Comparison of ENCODE assay signal across 8 mouse cellular contexts in genomic region chr7:127744366-127745045, GRCm38 (mm10). TPM values are rescaled to one million over a fixed set of nuclear protein-coding genes. Genes with fewer than 3 reads are reported as not detected.
A peak's percentile ranks its signal among the peaks of the same experiment; 100 is the strongest.
DNase-seq lines count a peak whose midpoint lies in the region; ATAC-seq and TF ChIP-seq lines count a peak whose summit lies in the region.

Gene Fbxl19, plus strand, starts transcription at chr7:127744543.

- no peaks in the 10 kb centered on the region for H3K27me3 ChIP-seq in intestine, postnatal 0 days (replicated peaks; ENCODE audit: control insufficient read depth, insufficient read depth, low read length)
- no peaks in the 10 kb centered on the region for H3K27me3 ChIP-seq in midbrain, embryonic 11.5 days (ENCODE audit: control insufficient read depth, insufficient read depth, low read length)

- H3K4me1 ChIP-seq in intestine, postnatal 0 days (replicated peaks; ENCODE audit: control insufficient read depth, insufficient read depth, low read length): 0 out of 2 replicates have a peak, but pooled peaks cover 2% of the 10 kb centered on the region
- H3K4me1 ChIP-seq in midbrain, embryonic 11.5 days (ENCODE audit: control insufficient read depth, insufficient read depth, low read length): peaks cover 10% of the 10 kb centered on the region

- intact Hi-C loops in left cerebral cortex, postnatal 36 days (cut with DNase I): loop anchor here (1.0 to 5.0 kb wide), 3 partner anchors 33 to 67 kb away; partner anchors contain the start of gene Bcl7c

- H3K9ac ChIP-seq in intestine, postnatal 0 days (ENCODE audit: low read depth, low read length): peak within 1 kb of the TSS; percentile 32; the same call in 1 of the 2 replicates
- peak within 1 kb of the TSS; percentile 93 for H3K9ac ChIP-seq in midbrain, embryonic 11.5 days (ENCODE audit: low read length)

- no peak for ATAC-seq in frontal cortex, adult (ENCODE audit: low TSS enrichment)
- ATAC-seq in granulocyte monocyte progenitor cell, adult 5-6 weeks (replicated peaks; ENCODE audit: poor library complexity, severe bottlenecking): peak; percentile 21; the same call in 1 of the 2 replicates
- no peak for ATAC-seq in intestine, postnatal 0 days
- no peak for ATAC-seq in midbrain, embryonic 11.5 days (ENCODE audit: low FRiP score)

- peak in 1 of 2 experiments; percentile 85 for DNase-seq in frontal cortex, adult 2 months (ENCODE audit: extremely low spot score in 1 of 2, low spot score in 1 of 2)
- peak; percentile 92 for DNase-seq in embryo, embryonic 10.5 days (ENCODE audit: low spot score)
- peak in 1 of 2 experiments; percentile 70 for DNase-seq in left cerebral cortex, postnatal 36 days (ENCODE audit: low spot score in 2 of 2)
- DNase-seq in midbrain, embryonic 11.5 days (ENCODE audit: low spot score, missing footprints): peak; percentile 96
- DNase-seq in spleen, postnatal 14 days (ENCODE audit: low spot score in 2 of 2): peak; percentile 43 to 60

- under 1% methylated on average over 26 of the region's 26 CpGs for WGBS in intestine, postnatal 0 days
- under 1% methylated on average over 26 of the region's 26 CpGs for WGBS in midbrain, embryonic 11.5 days

- peak within 1 kb of the TSS; percentile 99 for H3K4me2 ChIP-seq in intestine, postnatal 0 days (replicated peaks; ENCODE audit: low read depth)
- peak within 1 kb of the TSS; percentile 87 for H3K4me2 ChIP-seq in midbrain, embryonic 11.5 days

- TF ChIP-seq CTCF in intestine, postnatal 0 days (IDR thresholded peaks at IDR 0.05; ENCODE audit: low read depth): peak; percentile 81

- peaks cover 15% of the 10 kb centered on the region; the same call in 1 of the 2 replicates for H3K36me3 ChIP-seq in intestine, postnatal 0 days (ENCODE audit: control insufficient read depth, insufficient read depth)
- H3K36me3 ChIP-seq in midbrain, embryonic 11.5 days (ENCODE audit: control insufficient read depth, insufficient read depth, low read length): peaks cover 13% of the 10 kb centered on the region

- H3K27ac ChIP-seq in intestine, postnatal 0 days (ENCODE audit: low read depth, low read length): peak within 1 kb of the TSS; percentile 62
- peak within 1 kb of the TSS; percentile 79 for H3K27ac ChIP-seq in midbrain, embryonic 11.5 days (ENCODE audit: low read depth, low read length)

- peak within 1 kb of the TSS; percentile 67 for H3K4me3 ChIP-seq in intestine, postnatal 0 days (ENCODE audit: low read depth, low read length)
- H3K4me3 ChIP-seq in midbrain, embryonic 11.5 days (ENCODE audit: low read depth, low read length): peak within 1 kb of the TSS; percentile 86

- H3K9me3 ChIP-seq in intestine, postnatal 0 days (ENCODE audit: control insufficient read depth): no peaks in the 10 kb centered on the region
- no peaks in the 10 kb centered on the region for H3K9me3 ChIP-seq in midbrain, embryonic 11.5 days (ENCODE audit: control insufficient read depth, low read length)

RNA-seq across cellular contexts. Expression of gene Fbxl19, which starts in this region (rescaled TPM):
- polyA plus RNA-seq in frontal cortex, adult 2 months (2012; rRNA removed): 58.3 and 62.6 TPM in 2 replicates
- 11.1 and 11.7 TPM in 2 replicates for total RNA-seq in granulocyte monocyte progenitor cell, adult 5-6 weeks (2014; fragmentation: Nextera tagmentation)
- total RNA-seq in granulocyte monocyte progenitor cell, adult 5-6 weeks (2017): 13.8 and 17.7 TPM in 2 replicates
- 2.1 and 2.2 TPM in 2 replicates for polyA plus RNA-seq in intestine, postnatal 0 days (2015; fragmentation: Nextera tagmentation; extraction: Ambion mirVana)
- 10 to 100 TPM; 73.2 to 84.6 TPM for total RNA-seq in left cerebral cortex, postnatal 36 days (2021)
- polyA plus RNA-seq in midbrain, embryonic 11.5 days (2014; fragmentation: Nextera tagmentation; extraction: Ambion mirVana): 8.3 and 9.3 TPM in 2 replicates
